Mouse (Mus musculus): ENCODE measurements around the gene Wdr70. TPM values are rescaled to one million over a fixed set of nuclear protein-coding genes. Genes with fewer than 3 reads are reported as not detected.
"Not testable (repeated sequence)": the region's sequence is repeated elsewhere in the genome, so short reads cannot be mapped to it uniquely, and the experiment has no call there.

Gene Wdr70
- polyA plus RNA-seq, 1 experiment, result 47.6 TPM

DNA sequence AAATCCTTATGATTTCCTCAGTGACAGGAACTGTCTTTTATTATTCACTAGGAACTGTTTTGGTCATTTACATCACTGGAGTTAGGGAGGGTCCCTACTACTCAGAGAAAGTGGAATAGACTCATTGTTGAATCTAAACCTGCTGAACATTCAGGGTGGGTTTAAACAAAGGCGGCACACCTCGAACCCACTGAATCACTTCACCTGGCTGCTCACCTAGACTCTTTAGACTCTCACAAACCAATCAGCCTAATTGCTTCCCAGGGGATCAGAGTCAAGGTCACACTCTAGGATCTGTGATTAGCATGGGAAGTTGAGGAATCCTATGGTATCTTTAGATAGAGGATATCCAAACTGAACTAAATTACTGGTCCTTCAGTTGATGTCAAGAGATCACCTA is 8.3 kb downstream of the Wdr70 start:
- H3ac ChIP-seq (ENCODE audit: control insufficient read depth, insufficient read length, low read depth), result no peak overlapping the region
- TF ChIP-seq MAX (IDR thresholded peaks at IDR 0.05) (no peak), MYOD1 (IDR thresholded peaks at IDR 0.05; ENCODE audit: control insufficient read depth, insufficient read length, low read depth) (no peak)
- H3K27me3 ChIP-seq (ENCODE audit: control insufficient read depth, insufficient read depth, insufficient read length), result no peaks in the 10 kb centered on the region
- peaks cover 51% of the 10 kb centered on the region for H3K36me3 ChIP-seq (ENCODE audit: control insufficient read depth, insufficient read depth)
- H3K79me3 ChIP-seq (ENCODE audit: low read depth), result peaks cover 13% of the 10 kb centered on the region
- peaks cover 21% of the 10 kb centered on the region for H3K79me2 ChIP-seq (ENCODE audit: control insufficient read depth, insufficient read depth)
- no peak overlapping the region for H3K4me3 ChIP-seq (ENCODE audit: insufficient read depth, poor library complexity, severe bottlenecking)

- Histone ChIP-seq H3K36me3 (ENCODE audit: control insufficient read depth, insufficient read depth) (peaks cover 35% of the 10 kb centered on the region), H3K79me2 (ENCODE audit: control insufficient read depth, insufficient read depth) (peaks cover 6% of the 10 kb centered on the region), H3K27me3 (ENCODE audit: control insufficient read depth, insufficient read depth, insufficient read length) (no peaks in the 10 kb centered on the region), H3K79me3 (ENCODE audit: low read depth) (peaks cover 5% of the 10 kb centered on the region), H3ac (ENCODE audit: control insufficient read depth, insufficient read length, low read depth) (no peak overlapping the region), H3K4me3 (ENCODE audit: insufficient read depth, poor library complexity, severe bottlenecking) (no peak overlapping the region)
- TF ChIP-seq CEBPB (IDR thresholded peaks at IDR 0.05; ENCODE audit: low read depth), result no peak
- TF ChIP-seq MYOD1 (IDR thresholded peaks at IDR 0.05; ENCODE audit: control insufficient read depth, insufficient read length, low read depth), result no peak
- no peak for TF ChIP-seq CTCF (IDR thresholded peaks at IDR 0.05; ENCODE audit: control insufficient read depth, insufficient read depth, insufficient read length)
- no peak for TF ChIP-seq MYOG (IDR thresholded peaks at IDR 0.05; ENCODE audit: control insufficient read depth, extremely low read depth, insufficient read length)
- TF ChIP-seq USF1 (IDR thresholded peaks at IDR 0.05; ENCODE audit: low read depth), result no peak
- no peak for TF ChIP-seq FOSL1 (IDR thresholded peaks at IDR 0.05; ENCODE audit: insufficient read depth, low read length, poor library complexity, severe bottlenecking)
- TF ChIP-seq MAX (IDR thresholded peaks at IDR 0.05), result no peak
Measured at GRCm38 (mm10) chr15:8088715-8089114, 10.3 kb downstream of the Wdr70 start.

- H3K4me3 ChIP-seq (ENCODE audit: insufficient read depth, poor library complexity, severe bottlenecking), result no peak overlapping the region
- no peaks in the 10 kb centered on the region for H3K27me3 ChIP-seq (ENCODE audit: control insufficient read depth, insufficient read depth, insufficient read length)
- TF ChIP-seq USF1 (IDR thresholded peaks at IDR 0.05; ENCODE audit: low read depth), result no peak
- no peak for TF ChIP-seq CEBPB (IDR thresholded peaks at IDR 0.05; ENCODE audit: low read depth)
- TF ChIP-seq CTCF (IDR thresholded peaks at IDR 0.05; ENCODE audit: control insufficient read depth, insufficient read depth, insufficient read length), result no peak
- TF ChIP-seq FOSL1 (IDR thresholded peaks at IDR 0.05; ENCODE audit: insufficient read depth, low read length, poor library complexity, severe bottlenecking), result no peak
- no peak for TF ChIP-seq MYOG (IDR thresholded peaks at IDR 0.05; ENCODE audit: control insufficient read depth, extremely low read depth, insufficient read length)
- no peak for TF ChIP-seq MAX (IDR thresholded peaks at IDR 0.05)
- TF ChIP-seq MYOD1 (IDR thresholded peaks at IDR 0.05; ENCODE audit: control insufficient read depth, insufficient read length, low read depth), result no peak
Measured at GRCm38 (mm10) chr15:8087293-8087692, 11.7 kb downstream of the Wdr70 start.

GRCm38 (mm10) chr15:8082139-8082538 is 16.9 kb downstream of the Wdr70 start:
- Histone ChIP-seq H3ac (ENCODE audit: control insufficient read depth, insufficient read length, low read depth) (no peak overlapping the region), H3K27me3 (ENCODE audit: control insufficient read depth, insufficient read depth, insufficient read length) (no peaks in the 10 kb centered on the region), H3K79me2 (ENCODE audit: control insufficient read depth, insufficient read depth) (peaks cover under 1% of the 10 kb centered on the region), H3K79me3 (ENCODE audit: low read depth) (peaks cover 3% of the 10 kb centered on the region), H3K4me3 (ENCODE audit: insufficient read depth, poor library complexity, severe bottlenecking) (no peak overlapping the region), H3K36me3 (ENCODE audit: control insufficient read depth, insufficient read depth) (peaks cover 48% of the 10 kb centered on the region)
- no peak for TF ChIP-seq FOSL1 (IDR thresholded peaks at IDR 0.05; ENCODE audit: insufficient read depth, low read length, poor library complexity, severe bottlenecking)
- TF ChIP-seq MYOG (IDR thresholded peaks at IDR 0.05; ENCODE audit: control insufficient read depth, extremely low read depth, insufficient read length), result no peak
- TF ChIP-seq CEBPB (IDR thresholded peaks at IDR 0.05; ENCODE audit: low read depth), result no peak
- TF ChIP-seq MYOD1 (IDR thresholded peaks at IDR 0.05; ENCODE audit: control insufficient read depth, insufficient read length, low read depth), result no peak
- no peak for TF ChIP-seq CTCF (IDR thresholded peaks at IDR 0.05; ENCODE audit: control insufficient read depth, insufficient read depth, insufficient read length)
- TF ChIP-seq USF1 (IDR thresholded peaks at IDR 0.05; ENCODE audit: low read depth), result no peak
- no peak for TF ChIP-seq MAX (IDR thresholded peaks at IDR 0.05)

More at GRCm38 (mm10) chr15:8087293-8087692, 11.7 kb downstream of the Wdr70 start:
- Histone ChIP-seq H3ac (ENCODE audit: control insufficient read depth, insufficient read length, low read depth) (no peak overlapping the region), H3K79me3 (ENCODE audit: low read depth) (peaks cover 5% of the 10 kb centered on the region), H3K79me2 (ENCODE audit: control insufficient read depth, insufficient read depth) (peaks cover 6% of the 10 kb centered on the region), H3K36me3 (ENCODE audit: control insufficient read depth, insufficient read depth) (peaks cover 30% of the 10 kb centered on the region)

DNA sequence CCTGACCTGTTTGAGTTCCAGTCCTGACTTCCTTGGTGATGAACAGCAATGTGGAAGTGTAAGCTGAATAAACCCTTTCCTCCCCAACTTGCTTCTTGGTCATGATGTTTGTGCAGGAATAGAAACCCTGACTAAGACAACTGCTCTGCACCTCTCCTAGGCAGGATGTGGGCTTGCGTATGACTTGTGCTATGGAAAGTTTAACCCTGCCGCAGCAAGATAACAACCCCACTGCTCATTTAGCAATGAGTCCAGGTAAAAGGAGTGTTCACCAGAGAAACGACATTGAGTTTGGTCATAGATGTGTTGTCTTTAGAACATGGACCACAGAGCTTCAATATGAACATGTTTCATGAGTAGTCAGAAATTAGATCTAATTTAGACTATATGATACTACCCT is 25.9 kb downstream of the Wdr70 start:
- not testable (repeated sequence) for H3K79me3 ChIP-seq (ENCODE audit: low read depth); H3ac ChIP-seq (ENCODE audit: control insufficient read depth, insufficient read length, low read depth); H3K79me2 ChIP-seq (ENCODE audit: control insufficient read depth, insufficient read depth); H3K4me3 ChIP-seq (ENCODE audit: insufficient read depth, poor library complexity, severe bottlenecking); H3K27me3 ChIP-seq (ENCODE audit: control insufficient read depth, insufficient read depth, insufficient read length)
- peaks cover 64% of the 10 kb centered on the region for H3K36me3 ChIP-seq (ENCODE audit: control insufficient read depth, insufficient read depth)

- H3K27me3 ChIP-seq (ENCODE audit: control insufficient read depth, insufficient read depth, insufficient read length), result no peaks in the 10 kb centered on the region
- no peak overlapping the region for H3K4me3 ChIP-seq (ENCODE audit: insufficient read depth, poor library complexity, severe bottlenecking)
- H3ac ChIP-seq (ENCODE audit: control insufficient read depth, insufficient read length, low read depth), result no peak overlapping the region
- no peaks in the 10 kb centered on the region for H3K79me2 ChIP-seq (ENCODE audit: control insufficient read depth, insufficient read depth)
- no peaks in the 10 kb centered on the region for H3K79me3 ChIP-seq (ENCODE audit: low read depth)
- TF ChIP-seq USF1 (IDR thresholded peaks at IDR 0.05; ENCODE audit: low read depth), result no peak
- TF ChIP-seq MYOD1 (IDR thresholded peaks at IDR 0.05; ENCODE audit: control insufficient read depth, insufficient read length, low read depth), result no peak
- no peak for TF ChIP-seq MAX (IDR thresholded peaks at IDR 0.05)
- TF ChIP-seq FOSL1 (IDR thresholded peaks at IDR 0.05; ENCODE audit: insufficient read depth, low read length, poor library complexity, severe bottlenecking), result no peak
- no peak for TF ChIP-seq CTCF (IDR thresholded peaks at IDR 0.05; ENCODE audit: control insufficient read depth, insufficient read depth, insufficient read length)
- TF ChIP-seq MYOG (IDR thresholded peaks at IDR 0.05; ENCODE audit: control insufficient read depth, extremely low read depth, insufficient read length), result no peak
- TF ChIP-seq CEBPB (IDR thresholded peaks at IDR 0.05; ENCODE audit: low read depth), result no peak
- peaks cover 44% of the 10 kb centered on the region for H3K36me3 ChIP-seq (ENCODE audit: control insufficient read depth, insufficient read depth)
Measured at GRCm38 (mm10) chr15:8065221-8065620, 33.8 kb downstream of the Wdr70 start.
